Mouse (Mus musculus) liver, embryonic 13.5 days (tissue): ENCODE measurements around the gene Enpp6. TPM values are rescaled to one million over a fixed set of nuclear protein-coding genes. Genes with fewer than 3 reads are reported as not detected.

Experiments used
- ATAC-seq: fragments of 200-750 bp; cut with Nextera tagmentation; 2 replicates; pipeline ENCODE4 v1.8.0; 2017; ENCODE audit warnings: low read depth, mild to moderate bottlenecking, moderate number of reproducible peaks, moderate library complexity
- DNase-seq: peaks from one replicate; pipeline ENCODE4 v3.0.0; 2022
- H3K27ac ChIP-seq: fragments of 300-500 bp; sonication (generic); 2 replicates; pipeline ENCODE4 v1.5.1; 2015; ENCODE audit warnings: moderate library complexity, mild to moderate bottlenecking, inconsistent platforms
- H3K27me3 ChIP-seq: fragments of 300-500 bp; sonication (generic); 2 replicates; pipeline ENCODE4 v1.6.1; 2015; ENCODE audit warnings: mild to moderate bottlenecking, inconsistent platforms
- H3K36me3 ChIP-seq: fragments of 300-500 bp; sonication (generic); 2 replicates; pipeline ENCODE4 v1.6.1; 2015; ENCODE audit warnings: mild to moderate bottlenecking, inconsistent platforms
- H3K4me1 ChIP-seq: fragments of 300-500 bp; sonication (generic); replicated peaks from 2 replicates; pipeline ENCODE4 v1.6.1; 2015; ENCODE audit warnings: inconsistent platforms
- H3K4me2 ChIP-seq: fragments of 300-500 bp; sonication (generic); 2 replicates; pipeline ENCODE4 v1.6.1; 2015; ENCODE audit warnings: inconsistent platforms, mild to moderate bottlenecking, moderate library complexity
- H3K4me3 ChIP-seq: fragments of 300-500 bp; sonication (generic); replicated peaks from 2 replicates; pipeline ENCODE4 v1.5.1; 2015; ENCODE audit warnings: mild to moderate bottlenecking, inconsistent platforms
- H3K9ac ChIP-seq: fragments of 300-500 bp; sonication (generic); 2 replicates; pipeline ENCODE4 v1.6.1; 2015; ENCODE audit warnings: mild to moderate bottlenecking, inconsistent platforms
- H3K9me3 ChIP-seq: fragments of 300-500 bp; sonication (generic); replicated peaks from 2 replicates; pipeline ENCODE4 v1.6.1; 2016; ENCODE audit warnings: inconsistent platforms
- WGBS: fragments of 180-500 bp; shearing (Covaris S2); methylation state at CpG from one replicate; pipeline ENCODE4 v1.1.7; 2015; ENCODE audit not compliant: insufficient replicate concordance; 5-methylcytosine and 5-hydroxymethylcytosine counted together
- polyA plus RNA-seq: library from polyadenylated mRNA; unstranded; fragments of >200 nt; fragmentation: Nextera tagmentation; extraction: Ambion mirVana; gene quantifications from 2 replicates; pipeline ENCODE4 v1.2.1, GENCODE M21; 2015

The Enpp6 gene
- polyA plus RNA-seq = 0.08 and 0.13 TPM in 2 replicates

GRCm38 (mm10) chr8:46986386-46987140, at the start of gene Enpp6:
Enpp6 (plus strand) TSS chr8:46986887.
- H3K27me3 ChIP-seq = no peaks in the 10 kb centered on the region
- no peaks in the 10 kb centered on the region for H3K9me3 ChIP-seq
- H3K4me1 ChIP-seq = no peaks in the 10 kb centered on the region
- no peak within 1 kb of the TSS for H3K9ac ChIP-seq
- no peak within 1 kb of the TSS for H3K27ac ChIP-seq
- DNase-seq (no peak), ATAC-seq (no peak)
- 69% methylated on average over 8 of the region's 8 CpGs for WGBS
- no peak within 1 kb of the TSS for H3K4me3 ChIP-seq
- H3K36me3 ChIP-seq = no peaks in the 10 kb centered on the region
- no peak within 1 kb of the TSS for H3K4me2 ChIP-seq

- ATAC-seq (no peak), DNase-seq (no peak)
These were observed 48.5 kb upstream of the Enpp6 start for GRCm38 (mm10) chr8:46938218-46938617.

GRCm38 (mm10) chr8:46941295-46941694, 45.4 kb upstream of the Enpp6 start:
- ATAC-seq (no peak), DNase-seq (no peak)
- Histone ChIP-seq H3K27me3 (no peaks in the 10 kb centered on the region), H3K36me3 (no peaks in the 10 kb centered on the region), H3K4me3 (no peak overlapping the region), H3K4me2 (no peak overlapping the region), H3K4me1 (no peaks in the 10 kb centered on the region), H3K9ac (no peak overlapping the region), H3K27ac (no peak overlapping the region), H3K9me3 (no peaks in the 10 kb centered on the region)
- 51% methylated on average over 11 of the region's 11 CpGs for WGBS

More at GRCm38 (mm10) chr8:46938218-46938617, 48.5 kb upstream of the Enpp6 start:
- H3K4me1 ChIP-seq = no peaks in the 10 kb centered on the region
- H3K4me3 ChIP-seq = no peak overlapping the region
- no peak overlapping the region for H3K27ac ChIP-seq
- no peaks in the 10 kb centered on the region for H3K9me3 ChIP-seq
- H3K36me3 ChIP-seq = no peaks in the 10 kb centered on the region
- WGBS = 58% methylated on average over 4 of the region's 4 CpGs
- no peak overlapping the region for H3K9ac ChIP-seq
- no peaks in the 10 kb centered on the region for H3K27me3 ChIP-seq
- no peak overlapping the region for H3K4me2 ChIP-seq

- Histone ChIP-seq H3K9ac (no peak overlapping the region), H3K36me3 (no peaks in the 10 kb centered on the region), H3K27ac (no peak overlapping the region), H3K27me3 (no peaks in the 10 kb centered on the region), H3K4me2 (no peak overlapping the region), H3K4me3 (no peak overlapping the region), H3K9me3 (no peaks in the 10 kb centered on the region), H3K4me1 (no peaks in the 10 kb centered on the region)
- no peak for ATAC-seq
- DNase-seq = no peak
- WGBS = 67% methylated on average over 15 of the region's 15 CpGs
These were observed 44.7 kb upstream of the Enpp6 start for GRCm38 (mm10) chr8:46941731-46942650.

GRCm38 (mm10) chr8:46942651-46943024, 44.0 kb upstream of the Enpp6 start:
- WGBS = 66% methylated on average over 11 of the region's 11 CpGs
- Histone ChIP-seq H3K4me3 (no peak overlapping the region), H3K9ac (no peak overlapping the region), H3K36me3 (no peaks in the 10 kb centered on the region), H3K9me3 (no peaks in the 10 kb centered on the region), H3K27me3 (no peaks in the 10 kb centered on the region), H3K27ac (no peak overlapping the region), H3K4me1 (no peaks in the 10 kb centered on the region), H3K4me2 (no peak overlapping the region)
- ATAC-seq = no peak
- DNase-seq = no peak

GRCm38 (mm10) chr8:46943337-46943736, 43.4 kb upstream of the Enpp6 start:
- no peaks in the 10 kb centered on the region for H3K4me1 ChIP-seq
- no peaks in the 10 kb centered on the region for H3K27me3 ChIP-seq
- no peak overlapping the region for H3K4me3 ChIP-seq
- H3K4me2 ChIP-seq = no peak overlapping the region
- no peak overlapping the region for H3K27ac ChIP-seq
- no peaks in the 10 kb centered on the region for H3K36me3 ChIP-seq
- DNase-seq = no peak
- no peak overlapping the region for H3K9ac ChIP-seq
- WGBS = 74% methylated on average over 4 of the region's 4 CpGs
- ATAC-seq = no peak
- no peaks in the 10 kb centered on the region for H3K9me3 ChIP-seq

- H3K4me1 ChIP-seq = no peaks in the 10 kb centered on the region
- H3K4me2 ChIP-seq = no peak overlapping the region
- DNase-seq (no peak), ATAC-seq (no peak)
- H3K4me3 ChIP-seq = no peak overlapping the region
- 62% methylated on average over 5 of the region's 5 CpGs for WGBS
- no peaks in the 10 kb centered on the region for H3K36me3 ChIP-seq
- no peaks in the 10 kb centered on the region for H3K27me3 ChIP-seq
- no peaks in the 10 kb centered on the region for H3K9me3 ChIP-seq
- no peak overlapping the region for H3K27ac ChIP-seq
- H3K9ac ChIP-seq = no peak overlapping the region
These were observed 40.5 kb upstream of the Enpp6 start for GRCm38 (mm10) chr8:46946181-46946580.

GRCm38 (mm10) chr8:46948091-46948757, 38.5 kb upstream of the Enpp6 start:
- ATAC-seq = no peak
- H3K4me1 ChIP-seq = no peaks in the 10 kb centered on the region
- H3K9ac ChIP-seq = no peak overlapping the region
- H3K36me3 ChIP-seq = no peaks in the 10 kb centered on the region
- DNase-seq = no peak
- no peak overlapping the region for H3K27ac ChIP-seq
- H3K4me2 ChIP-seq = no peak overlapping the region
- 69% methylated on average over 14 of the region's 14 CpGs for WGBS
- H3K4me3 ChIP-seq = no peak overlapping the region
- no peaks in the 10 kb centered on the region for H3K9me3 ChIP-seq
- no peaks in the 10 kb centered on the region for H3K27me3 ChIP-seq

GRCm38 (mm10) chr8:46953472-46953871, 33.2 kb upstream of the Enpp6 start:
- no peak for ATAC-seq

GRCm38 (mm10) chr8:46962630-46963427, 23.9 kb upstream of the Enpp6 start:
- 51% methylated on average over 10 of the region's 10 CpGs for WGBS
- DNase-seq (no peak), ATAC-seq (no peak)
- H3K27ac ChIP-seq = no peak overlapping the region
- H3K27me3 ChIP-seq = no peaks in the 10 kb centered on the region
- no peaks in the 10 kb centered on the region for H3K36me3 ChIP-seq
- no peaks in the 10 kb centered on the region for H3K9me3 ChIP-seq
- H3K4me2 ChIP-seq = no peak overlapping the region
- no peak overlapping the region for H3K9ac ChIP-seq
- H3K4me1 ChIP-seq = no peaks in the 10 kb centered on the region
- no peak overlapping the region for H3K4me3 ChIP-seq

More at GRCm38 (mm10) chr8:46953472-46953871, 33.2 kb upstream of the Enpp6 start:
- Histone ChIP-seq H3K9me3 (no peaks in the 10 kb centered on the region), H3K4me3 (no peak overlapping the region), H3K36me3 (no peaks in the 10 kb centered on the region), H3K27me3 (no peaks in the 10 kb centered on the region), H3K4me2 (no peak overlapping the region), H3K9ac (no peak overlapping the region), H3K27ac (no peak overlapping the region), H3K4me1 (no peaks in the 10 kb centered on the region)
- WGBS = 16% methylated on average over 7 of the region's 7 CpGs
- DNase-seq = peak; percentile 25
